Mouse (Mus musculus): ENCODE measurements around the gene Celsr1. TPM values are rescaled to one million over a fixed set of nuclear protein-coding genes. Genes with fewer than 3 reads are reported as not detected.

Gene Celsr1
- polyA plus RNA-seq, 1 experiment from 2014 or later, result 0.25 TPM

GRCm38 (mm10) chr15:86029981-86030380 is 3.6 kb downstream of the Celsr1 start:
- Histone ChIP-seq H3K27ac (no peak overlapping the region), H3K4me1 (peaks cover 25% of the 10 kb centered on the region), H3K9ac (no peak overlapping the region), H3K4me3 (no peak overlapping the region), H3K9me3 (replicated peaks) (0 out of 2 replicates have a peak, but pooled peaks cover 4% of the 10 kb centered on the region), H3K4me2 (no peak overlapping the region), H3K36me3 (no peaks in the 10 kb centered on the region), H3K27me3 (replicated peaks) (peaks cover 89% of the 10 kb centered on the region)
- ATAC-seq, result no peak
- WGBS (ENCODE audit: insufficient replicate concordance), result 50% methylated on average over 14 of the region's 14 CpGs

GRCm38 (mm10) chr15:86027871-86028270 is 5.7 kb downstream of the Celsr1 start:
- Histone ChIP-seq H3K36me3 (no peaks in the 10 kb centered on the region), H3K9me3 (replicated peaks) (0 out of 2 replicates have a peak, but pooled peaks cover 4% of the 10 kb centered on the region), H3K27ac (no peak overlapping the region), H3K4me2 (no peak overlapping the region), H3K9ac (no peak overlapping the region), H3K4me1 (peaks cover 4% of the 10 kb centered on the region), H3K4me3 (no peak overlapping the region), H3K27me3 (replicated peaks) (peaks cover 82% of the 10 kb centered on the region)
- WGBS (ENCODE audit: insufficient replicate concordance), result 46% methylated on average over 8 of the region's 8 CpGs
- no peak for ATAC-seq

GRCm38 (mm10) chr15:86021971-86022370 is 11.6 kb downstream of the Celsr1 start:
- Histone ChIP-seq H3K27me3 (replicated peaks) (peaks cover 58% of the 10 kb centered on the region), H3K9me3 (replicated peaks) (no peaks in the 10 kb centered on the region; the same call in 1 of the 2 replicates), H3K9ac (no peak overlapping the region), H3K4me2 (no peak overlapping the region), H3K36me3 (no peaks in the 10 kb centered on the region), H3K27ac (no peak overlapping the region), H3K4me3 (no peak overlapping the region), H3K4me1 (peaks cover 14% of the 10 kb centered on the region)
- ATAC-seq, result no peak
- 24% methylated on average over 9 of the region's 9 CpGs for WGBS (ENCODE audit: insufficient replicate concordance)

DNA sequence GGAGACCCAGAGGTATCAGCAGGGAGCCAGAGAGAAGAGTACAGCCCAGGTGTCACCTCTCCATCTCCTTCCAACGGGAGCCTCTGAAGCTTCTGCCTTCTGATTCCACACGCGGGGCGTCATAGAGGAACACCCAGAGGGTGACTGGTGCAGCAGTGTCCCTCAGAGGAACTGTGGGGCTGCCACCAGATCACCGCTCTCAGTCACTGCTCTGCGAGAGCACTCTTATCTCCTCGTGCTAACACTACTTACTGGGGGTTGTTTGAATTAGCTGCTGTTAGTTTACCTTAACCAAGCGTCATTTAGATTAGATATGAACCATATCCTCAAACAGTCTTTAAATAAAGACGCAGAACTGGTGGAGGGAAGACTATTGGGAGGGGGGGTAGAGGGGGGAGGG is 12.3 kb downstream of the Celsr1 start:
- Histone ChIP-seq H3K9ac (no peak overlapping the region), H3K4me2 (no peak overlapping the region), H3K27ac (no peak overlapping the region), H3K36me3 (no peaks in the 10 kb centered on the region), H3K4me1 (peaks cover 21% of the 10 kb centered on the region), H3K4me3 (no peak overlapping the region), H3K27me3 (replicated peaks) (peaks cover 54% of the 10 kb centered on the region), H3K9me3 (replicated peaks) (no peaks in the 10 kb centered on the region; the same call in 1 of the 2 replicates)
- ATAC-seq, result 0 out of 2 replicates have a peak, but pooled peaks have one; percentile 31
- 4% methylated on average over 9 of the region's 9 CpGs for WGBS (ENCODE audit: insufficient replicate concordance)

DNA sequence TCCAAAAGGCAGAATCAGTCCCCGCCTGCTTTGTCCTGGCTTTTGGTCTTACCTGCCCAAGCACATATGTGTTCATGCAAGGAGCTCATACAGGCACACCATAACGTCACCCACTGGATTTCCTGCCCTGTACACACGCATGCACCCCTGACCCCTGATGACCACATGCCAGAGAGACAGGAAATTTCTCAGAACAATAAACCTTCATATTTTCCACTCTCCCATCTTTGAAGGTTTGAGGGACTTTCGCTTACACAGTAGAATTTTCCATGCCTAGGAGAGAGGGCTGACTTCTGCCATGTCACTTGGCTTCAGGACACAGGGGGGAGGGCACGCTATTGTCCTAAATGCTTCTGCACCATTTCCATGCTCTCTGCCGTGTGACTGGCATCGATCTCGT is 13.6 kb downstream of the Celsr1 start:
- Histone ChIP-seq H3K4me3 (no peak overlapping the region), H3K27ac (no peak overlapping the region), H3K4me1 (peaks cover 29% of the 10 kb centered on the region), H3K36me3 (no peaks in the 10 kb centered on the region), H3K4me2 (no peak overlapping the region), H3K27me3 (replicated peaks) (peaks cover 42% of the 10 kb centered on the region), H3K9ac (no peak overlapping the region), H3K9me3 (replicated peaks) (no peaks in the 10 kb centered on the region; the same call in 1 of the 2 replicates)
- no peak for ATAC-seq
- WGBS (ENCODE audit: insufficient replicate concordance), result 67% methylated on average over 8 of the region's 8 CpGs

GRCm38 (mm10) chr15:86018753-86019512 is 14.6 kb downstream of the Celsr1 start:
- no peak overlapping the region for H3K4me3 ChIP-seq
- no peak overlapping the region for H3K27ac ChIP-seq
- H3K36me3 ChIP-seq, result no peaks in the 10 kb centered on the region
- H3K9ac ChIP-seq, result no peak overlapping the region
- no peak overlapping the region for H3K4me2 ChIP-seq
- ATAC-seq, result no peak
- WGBS (ENCODE audit: insufficient replicate concordance), result 75% methylated on average over 5 of the region's 5 CpGs
- no peaks in the 10 kb centered on the region; the same call in 1 of the 2 replicates for H3K9me3 ChIP-seq (replicated peaks)
- H3K27me3 ChIP-seq (replicated peaks), result peaks cover 38% of the 10 kb centered on the region
- H3K4me1 ChIP-seq, result peaks cover 29% of the 10 kb centered on the region

DNA sequence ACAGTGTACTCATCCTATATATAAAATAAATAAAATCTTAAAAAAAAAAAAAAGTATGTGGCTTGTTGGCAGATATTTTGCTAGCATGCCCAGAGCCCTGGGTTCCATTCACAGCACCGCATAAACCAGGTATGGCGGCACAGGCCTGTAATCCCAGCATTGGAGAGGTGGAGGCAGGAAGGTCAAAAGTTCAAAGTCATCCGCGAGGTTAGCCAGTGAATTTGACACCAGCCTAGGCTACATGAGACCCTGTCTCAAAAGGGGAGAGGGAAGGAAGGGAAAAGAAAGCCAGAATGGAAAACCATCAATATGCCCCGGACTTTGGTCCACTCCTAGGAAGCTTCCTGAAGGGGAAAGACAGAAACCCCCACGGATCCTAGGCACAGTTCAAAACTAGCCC is 16.2 kb downstream of the Celsr1 start:
- Histone ChIP-seq H3K9me3 (replicated peaks) (no peaks in the 10 kb centered on the region; the same call in 1 of the 2 replicates), H3K4me1 (peaks cover 32% of the 10 kb centered on the region), H3K4me3 (no peak overlapping the region), H3K36me3 (no peaks in the 10 kb centered on the region), H3K27me3 (replicated peaks) (peaks cover 22% of the 10 kb centered on the region), H3K4me2 (no peak overlapping the region), H3K27ac (no peak overlapping the region), H3K9ac (no peak overlapping the region)
- ATAC-seq, result no peak
- 77% methylated on average over 6 of the region's 6 CpGs for WGBS (ENCODE audit: insufficient replicate concordance)

DNA sequence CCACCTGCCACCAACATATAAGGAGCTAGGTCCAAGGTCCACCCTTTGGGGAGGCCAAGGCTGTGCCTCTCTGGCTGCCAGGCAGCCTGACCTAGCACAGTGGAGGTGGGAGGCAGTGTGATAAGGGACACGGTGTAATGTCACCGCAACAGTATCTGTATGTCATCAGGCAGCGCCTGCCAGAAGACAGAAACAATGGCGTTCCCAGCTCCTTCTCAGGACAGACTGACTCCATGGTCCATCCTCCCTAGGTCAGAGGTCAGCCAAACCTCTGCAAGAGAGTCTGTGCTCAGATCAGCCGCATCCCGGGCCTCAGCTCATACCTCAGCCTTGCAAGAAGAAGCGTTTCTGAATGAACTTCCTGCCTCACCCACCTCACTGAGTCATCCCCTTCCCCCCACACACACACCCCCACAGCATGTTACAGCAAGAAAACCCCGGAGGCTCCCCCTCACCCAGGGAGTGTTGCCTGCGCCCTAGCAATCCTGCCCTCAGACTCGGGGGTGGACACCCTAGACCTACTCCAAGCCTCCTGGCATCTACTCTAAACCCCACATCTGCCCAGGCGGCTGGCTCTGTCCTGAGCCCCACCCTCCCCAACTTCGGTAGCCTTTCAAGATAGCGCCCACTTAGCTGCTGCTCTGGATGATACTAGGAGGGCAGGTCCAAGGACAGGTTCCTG is 17.6 kb downstream of the Celsr1 start:
- 31% methylated on average over 13 of the region's 13 CpGs for WGBS (ENCODE audit: insufficient replicate concordance)
- ATAC-seq, result peak; percentile 57

DNA sequence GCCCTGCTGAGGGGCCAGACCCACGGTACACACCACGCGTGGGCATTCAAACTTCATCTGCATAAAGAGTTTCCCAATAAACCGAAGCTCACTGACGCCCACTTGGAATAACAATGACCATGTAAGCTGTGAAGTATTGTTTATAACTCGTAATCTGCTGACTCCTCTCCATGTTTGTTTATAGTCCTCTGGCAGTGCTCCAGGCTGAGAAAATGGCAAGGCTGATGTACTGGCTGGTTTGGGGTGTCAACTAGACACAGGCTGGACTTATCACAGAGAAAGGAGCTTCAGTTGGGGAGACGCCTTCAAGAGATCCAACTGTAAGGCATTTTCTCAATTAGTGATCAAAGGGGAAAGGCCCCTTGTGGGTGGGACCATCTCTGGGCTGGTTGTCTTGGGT is 18.6 kb downstream of the Celsr1 start:
- WGBS (ENCODE audit: insufficient replicate concordance), result 79% methylated on average over 7 of the region's 7 CpGs
- no peak for ATAC-seq
- no peak overlapping the region for H3K9ac ChIP-seq
- peaks cover 3% of the 10 kb centered on the region; the same call in 1 of the 2 replicates for H3K27me3 ChIP-seq (replicated peaks)
- H3K4me1 ChIP-seq, result peaks cover 19% of the 10 kb centered on the region
- H3K4me3 ChIP-seq, result no peak overlapping the region
- no peak overlapping the region for H3K27ac ChIP-seq
- H3K9me3 ChIP-seq (replicated peaks), result no peaks in the 10 kb centered on the region; the same call in 1 of the 2 replicates
- no peak overlapping the region for H3K4me2 ChIP-seq
- no peaks in the 10 kb centered on the region for H3K36me3 ChIP-seq

More for the DNA sequence above, 17.6 kb downstream of the Celsr1 start:
- H3K9me3 ChIP-seq (replicated peaks), result no peaks in the 10 kb centered on the region; the same call in 1 of the 2 replicates
- H3K36me3 ChIP-seq, result no peaks in the 10 kb centered on the region
- H3K4me1 ChIP-seq, result peaks cover 21% of the 10 kb centered on the region
- H3K4me2 ChIP-seq, result peak overlapping the region; percentile 14; the same call in 1 of the 2 replicates
- H3K27ac ChIP-seq, result no peak overlapping the region
- no peak overlapping the region for H3K4me3 ChIP-seq
- H3K9ac ChIP-seq, result no peak overlapping the region
- peaks cover 11% of the 10 kb centered on the region; the same call in 1 of the 2 replicates for H3K27me3 ChIP-seq (replicated peaks)

DNA sequence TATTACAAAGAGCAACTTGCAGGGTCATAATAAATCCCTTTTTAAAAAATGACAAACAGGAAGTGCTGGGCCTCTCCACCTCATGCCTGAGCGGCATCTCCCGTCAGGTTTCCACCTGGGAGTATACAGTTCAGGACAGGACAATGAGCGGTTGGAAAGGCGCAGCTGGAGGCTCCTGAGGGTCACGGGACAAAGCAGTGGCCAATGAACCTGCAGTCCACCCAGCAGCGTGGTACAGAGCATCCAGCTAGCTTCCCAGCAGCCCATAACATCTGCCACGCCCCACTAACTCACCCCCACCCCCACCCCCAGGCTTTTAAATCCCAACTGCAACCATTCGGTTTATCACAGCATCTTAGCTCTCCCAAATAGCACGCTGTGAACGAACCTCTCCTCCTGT is 19.9 kb downstream of the Celsr1 start:
- WGBS (ENCODE audit: insufficient replicate concordance), result 50% methylated on average over 10 of the region's 10 CpGs
- H3K4me2 ChIP-seq, result no peak overlapping the region
- H3K4me1 ChIP-seq, result peaks cover 19% of the 10 kb centered on the region
- H3K9me3 ChIP-seq (replicated peaks), result no peaks in the 10 kb centered on the region; the same call in 1 of the 2 replicates
- no peak for ATAC-seq
- no peak overlapping the region for H3K9ac ChIP-seq
- no peak overlapping the region for H3K4me3 ChIP-seq
- no peaks in the 10 kb centered on the region for H3K27me3 ChIP-seq (replicated peaks)
- H3K27ac ChIP-seq, result no peak overlapping the region
- no peaks in the 10 kb centered on the region for H3K36me3 ChIP-seq

- WGBS (ENCODE audit: insufficient replicate concordance), result 61% methylated on average over 2 of the region's 2 CpGs
- Histone ChIP-seq H3K4me2 (no peak overlapping the region), H3K36me3 (no peaks in the 10 kb centered on the region), H3K9me3 (replicated peaks) (no peaks in the 10 kb centered on the region), H3K9ac (no peak overlapping the region), H3K4me1 (peaks cover 19% of the 10 kb centered on the region), H3K4me3 (no peak overlapping the region), H3K27me3 (replicated peaks) (no peaks in the 10 kb centered on the region), H3K27ac (no peak overlapping the region)
- no peak for ATAC-seq
These were observed 20.4 kb downstream of the Celsr1 start for GRCm38 (mm10) chr15:86013130-86013529.

DNA sequence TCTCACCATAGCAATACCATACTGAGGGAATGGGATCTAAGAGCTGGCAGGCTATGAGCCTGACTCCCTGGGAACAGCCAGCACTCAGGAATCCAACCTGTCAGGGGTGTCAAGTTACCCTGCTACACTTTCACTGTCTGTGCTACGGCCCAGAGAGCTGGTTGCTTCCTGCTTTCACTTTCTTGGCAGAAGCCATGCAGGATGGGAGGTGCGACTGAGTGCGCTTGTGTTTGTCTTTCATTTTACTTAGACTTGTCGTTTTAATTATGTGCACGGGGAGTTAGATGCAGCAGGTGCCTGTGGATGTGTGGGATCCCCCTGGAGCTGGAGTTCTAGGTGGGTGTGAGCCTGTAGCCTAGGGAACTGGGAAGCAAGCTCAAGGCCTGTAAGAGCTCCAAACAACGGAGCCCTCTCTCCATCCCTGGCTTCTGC is 25.9 kb downstream of the Celsr1 start:
- H3K4me1 ChIP-seq, result 0 out of 2 replicates have a peak, but pooled peaks cover 4% of the 10 kb centered on the region
- no peak overlapping the region for H3K4me3 ChIP-seq
- no peaks in the 10 kb centered on the region for H3K27me3 ChIP-seq (replicated peaks)
- no peak overlapping the region for H3K9ac ChIP-seq
- H3K9me3 ChIP-seq (replicated peaks), result no peaks in the 10 kb centered on the region
- no peak for ATAC-seq
- WGBS (ENCODE audit: insufficient replicate concordance), result 16% methylated on average over 6 of the region's 6 CpGs
- no peaks in the 10 kb centered on the region for H3K36me3 ChIP-seq
- no peak overlapping the region for H3K27ac ChIP-seq
- H3K4me2 ChIP-seq, result no peak overlapping the region

Measured in liver, embryonic 12.5 days (tissue).